Mouse (Mus musculus) adrenal gland, postnatal 0 days (tissue): ENCODE results near the gene Pex5. TPM values are rescaled to one million over a fixed set of nuclear protein-coding genes. Genes with fewer than 3 reads are reported as not detected.

Experiments
- polyA plus RNA-seq: library from polyadenylated mRNA; unstranded; fragments of >200 nt; fragmentation: Nextera tagmentation; extraction: Ambion mirVana; gene quantifications from 2 replicates; pipeline ENCODE4 v1.2.1, GENCODE M21; 2015

Pex5 gene
- polyA plus RNA-seq = 29.1 and 44.4 TPM in 2 replicates

DNA sequence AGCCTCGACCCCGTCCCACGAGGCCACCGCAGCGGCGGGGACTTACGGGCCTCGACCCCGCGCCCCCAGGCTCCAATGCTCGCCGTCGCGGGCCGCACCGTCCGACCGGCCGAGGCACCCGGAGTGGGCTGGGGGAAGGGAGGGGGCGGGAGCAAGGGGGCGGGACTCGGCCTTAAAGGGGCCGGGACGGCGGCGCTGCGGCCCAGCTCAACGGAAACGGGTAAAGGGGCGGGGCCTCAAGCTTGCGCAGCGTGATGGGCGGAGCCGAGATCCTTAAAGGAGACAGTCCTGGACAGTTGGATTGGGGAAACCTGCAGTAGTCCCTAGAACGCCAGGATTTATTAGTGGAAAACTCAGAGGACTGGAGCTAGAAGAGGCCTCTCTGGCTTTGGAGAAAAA is at the start of gene Pex5:
Gene Pex5, minus strand, starts transcription at position 141 of the 399 bp plus-strand sequence.

Other genes with a start within 250 kb of the Pex5 start
- not detected in 2 replicates for gene Vmn2r27, start 183.2 kb downstream of the Pex5 start, polyA plus RNA-seq
- gene Cd163, start 110.4 kb downstream of the Pex5 start, polyA plus RNA-seq = 5.9 and 6.3 TPM in 2 replicates
- gene Clstn3, start 49.7 kb upstream of the Pex5 start, polyA plus RNA-seq = 9.3 and 9.4 TPM in 2 replicates
- gene C1rl, start 78.0 kb upstream of the Pex5 start, polyA plus RNA-seq = 5.4 and 8.9 TPM in 2 replicates
- 42.4 and 49.2 TPM in 2 replicates for gene C1ra, start 97.3 kb upstream of the Pex5 start, polyA plus RNA-seq
- 40.1 and 67.8 TPM in 2 replicates for gene C1s1, start 127.3 kb upstream of the Pex5 start, polyA plus RNA-seq
- gene C1rb, start 155.2 kb upstream of the Pex5 start, polyA plus RNA-seq = 0.29 TPM in 1 of 2 replicates, not detected in the other
- 0.23 and 0.28 TPM in 2 replicates for gene C1s2, start 221.0 kb upstream of the Pex5 start, polyA plus RNA-seq
- 48.4 and 101 TPM in 2 replicates for gene Lpcat3, start 248.0 kb upstream of the Pex5 start, polyA plus RNA-seq